Mouse (Mus musculus) MEL (cell line): ENCODE measurements around the gene Smim27.

ENCODE experiments used
- BHLHE40 ChIP-seq: IDR thresholded peaks from 2 replicates; pipeline ENCODE4 v1.6.1; 2012; ENCODE audit warnings: low read depth, mild to moderate bottlenecking, inconsistent platforms, low read length, improper control_type of control experiment, borderline replicate concordance
- CTCF ChIP-seq, 3 experiments: IDR thresholded peaks in 2 of 3; conservative IDR thresholded peaks in 1 of 3; 2 replicates each; pipeline ENCODE4 v1.5.1; 2011 to 2012; ENCODE audit warnings: low read length in 3 of 3, low read depth in 2 of 3, mild to moderate bottlenecking in 2 of 3, improper control_type of control experiment in 1 of 3, inconsistent platforms in 1 of 3, mixed read lengths in 1 of 3, moderate library complexity in 1 of 3; ENCODE audit not compliant: control insufficient read depth in 1 of 3, insufficient read depth in 1 of 3, poor library complexity in 1 of 3, severe bottlenecking in 1 of 3
- E2F4 ChIP-seq: IDR thresholded peaks from 2 replicates; pipeline ENCODE4 v1.6.1; 2011; ENCODE audit warnings: low read depth, low read length, improper control_type of control experiment, borderline replicate concordance
- GATA1 ChIP-seq: IDR thresholded peaks from 2 replicates; pipeline ENCODE4 v1.6.1; 2011; ENCODE audit warnings: low read depth, low read length, improper control_type of control experiment
- JUND ChIP-seq: IDR thresholded peaks from 2 replicates; pipeline ENCODE4 v1.6.1; 2011; ENCODE audit warnings: low read depth, mild to moderate bottlenecking, improper control_type of control experiment, low read length

DNA sequence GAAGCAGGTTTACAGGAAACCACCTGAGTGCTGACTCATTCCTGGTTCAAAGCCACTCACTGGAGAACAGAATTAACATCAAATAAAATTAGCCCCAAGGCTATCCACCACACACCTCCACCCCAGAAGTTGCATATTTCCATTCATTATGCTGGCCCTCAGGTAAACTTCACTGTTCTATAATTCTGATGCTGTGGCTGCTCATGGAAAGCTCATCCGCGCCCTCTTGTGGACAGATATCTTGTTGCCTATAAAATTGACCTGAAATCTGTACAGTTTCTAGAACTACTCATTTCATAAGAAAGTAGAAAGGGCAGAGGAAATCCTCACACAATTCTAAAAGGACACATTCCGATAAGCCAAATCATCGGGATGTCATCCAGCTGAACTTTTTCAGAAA, 16.2 kb downstream of the Smim27 start:
- TF ChIP-seq CTCF (IDR thresholded peaks at IDR 0.05 in 2 of 3, conservative IDR thresholded peaks at IDR 0.05 in 1 of 3; ENCODE audit: control insufficient read depth in 1 of 3, insufficient read depth in 1 of 3, low read depth in 2 of 3, low read length in 3 of 3, poor library complexity in 1 of 3, severe bottlenecking in 1 of 3): peak; percentile 51 to 92 (median 68)
- TF ChIP-seq BHLHE40: no peak
- no peak for TF ChIP-seq GATA1
- no peak for TF ChIP-seq E2F4
- no peak for TF ChIP-seq JUND
